Comparison of ENCODE assay signal across 18 mouse cellular contexts in genomic region chr14:124561544-124561943, GRCm38 (mm10).
"Had no signal": no experiment of that assay in that cellular context is flagged by ENCODE, and none has a peak within 500 bp of the region (broad histone marks: within the 10 kb centered on the region; RNA-seq: fewer than 3 reads in every experiment).

No protein-coding gene starts in this region.

- H3K27me3 ChIP-seq: midbrain, embryonic 12.5 days; neural tube, embryonic 13.5 days; neural tube, embryonic 15.5 days; stomach, embryonic 15.5 days had no signal

- DNase-seq: lung, embryonic 14.5 days; lung, postnatal 10 days; lung, postnatal 4 days; midbrain, embryonic 14.5 days; retina, postnatal 1 day; right cerebral cortex, adult 18-20 months; right cerebral cortex, postnatal 25 days; thymus, adult 2 months; thymus, postnatal 25 days; thymus, postnatal 4 days had no signal

- H3K36me3 ChIP-seq: midbrain, embryonic 10.5 days; midbrain, embryonic 12.5 days; neural tube, embryonic 13.5 days; neural tube, embryonic 15.5 days; stomach, embryonic 15.5 days had no signal

- ATAC-seq: midbrain, embryonic 16.5 days had no signal

- H3K4me2 ChIP-seq: lung, embryonic 14.5 days; midbrain, embryonic 12.5 days; neural tube, embryonic 13.5 days; neural tube, embryonic 15.5 days; stomach, embryonic 15.5 days had no signal

- H3K9me3 ChIP-seq: midbrain, embryonic 10.5 days; midbrain, embryonic 12.5 days; neural tube, embryonic 13.5 days; neural tube, embryonic 15.5 days; stomach, embryonic 15.5 days had no signal

- H3K27ac ChIP-seq: midbrain, embryonic 10.5 days; midbrain, embryonic 12.5 days; neural tube, embryonic 13.5 days; neural tube, embryonic 15.5 days; stomach, embryonic 15.5 days; stomach, postnatal 0 days had no signal

- H3K4me3 ChIP-seq: midbrain, embryonic 10.5 days; midbrain, embryonic 12.5 days; myocyte; neural tube, embryonic 13.5 days; neural tube, embryonic 15.5 days; stomach, embryonic 15.5 days had no signal

- H3K9ac ChIP-seq: lung, embryonic 14.5 days; midbrain, embryonic 12.5 days; neural tube, embryonic 13.5 days; neural tube, embryonic 15.5 days; stomach, embryonic 15.5 days had no signal

- H3K4me1 ChIP-seq: midbrain, embryonic 10.5 days; midbrain, embryonic 12.5 days; neural tube, embryonic 13.5 days; neural tube, embryonic 15.5 days; stomach, embryonic 15.5 days had no signal
